Mouse (Mus musculus) thymus, postnatal 10 days (tissue): ENCODE measurements around the gene Tcf15.

Experiments
- DNase-seq, 2 experiments: peaks; one replicate each; pipeline ENCODE4 v3.0.0; 2021; ENCODE audit warnings: low spot score in 2 of 2

Gene Tcf15

DNA sequence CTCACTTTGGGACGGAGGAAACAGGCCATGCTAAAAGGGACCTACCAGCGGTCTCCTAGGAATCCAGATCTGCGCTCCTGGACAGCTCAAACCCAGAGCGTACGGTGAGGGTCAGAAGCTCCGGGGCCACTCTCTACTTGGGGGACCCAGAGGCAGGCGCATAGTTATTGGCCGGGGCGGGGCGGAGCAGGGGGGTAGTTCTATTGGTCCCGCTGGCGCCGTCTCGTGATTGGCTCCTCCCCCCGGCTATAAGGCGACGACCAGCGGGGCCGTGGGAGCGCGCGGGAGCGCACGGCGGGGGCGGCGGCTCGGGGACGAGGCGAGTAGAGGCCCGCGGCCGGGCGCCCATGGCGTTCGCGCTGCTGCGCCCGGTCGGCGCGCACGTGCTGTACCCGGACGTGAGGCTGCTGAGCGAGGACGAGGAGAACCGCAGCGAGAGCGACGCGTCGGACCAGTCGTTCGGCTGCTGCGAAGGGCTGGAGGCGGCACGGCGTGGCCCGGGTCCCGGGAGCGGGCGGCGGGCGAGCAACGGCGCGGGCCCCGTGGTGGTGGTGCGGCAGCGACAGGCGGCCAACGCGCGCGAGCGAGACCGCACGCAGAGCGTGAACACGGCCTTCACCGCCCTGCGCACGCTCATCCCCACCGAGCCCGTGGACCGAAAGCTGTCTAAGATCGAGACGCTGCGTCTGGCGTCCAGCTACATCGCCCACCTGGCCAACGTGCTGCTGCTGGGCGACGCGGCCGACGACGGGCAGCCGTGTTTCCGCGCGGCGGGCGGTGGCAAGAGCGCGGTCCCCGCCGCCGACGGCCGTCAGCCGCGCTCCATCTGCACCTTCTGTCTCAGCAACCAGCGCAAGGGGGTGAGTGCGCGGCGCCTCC is at the start of gene Tcf15:
Tcf15 (plus strand) TSS at position 283 of the 879 bp plus-strand sequence.
- DNase-seq, result no peak

DNA sequence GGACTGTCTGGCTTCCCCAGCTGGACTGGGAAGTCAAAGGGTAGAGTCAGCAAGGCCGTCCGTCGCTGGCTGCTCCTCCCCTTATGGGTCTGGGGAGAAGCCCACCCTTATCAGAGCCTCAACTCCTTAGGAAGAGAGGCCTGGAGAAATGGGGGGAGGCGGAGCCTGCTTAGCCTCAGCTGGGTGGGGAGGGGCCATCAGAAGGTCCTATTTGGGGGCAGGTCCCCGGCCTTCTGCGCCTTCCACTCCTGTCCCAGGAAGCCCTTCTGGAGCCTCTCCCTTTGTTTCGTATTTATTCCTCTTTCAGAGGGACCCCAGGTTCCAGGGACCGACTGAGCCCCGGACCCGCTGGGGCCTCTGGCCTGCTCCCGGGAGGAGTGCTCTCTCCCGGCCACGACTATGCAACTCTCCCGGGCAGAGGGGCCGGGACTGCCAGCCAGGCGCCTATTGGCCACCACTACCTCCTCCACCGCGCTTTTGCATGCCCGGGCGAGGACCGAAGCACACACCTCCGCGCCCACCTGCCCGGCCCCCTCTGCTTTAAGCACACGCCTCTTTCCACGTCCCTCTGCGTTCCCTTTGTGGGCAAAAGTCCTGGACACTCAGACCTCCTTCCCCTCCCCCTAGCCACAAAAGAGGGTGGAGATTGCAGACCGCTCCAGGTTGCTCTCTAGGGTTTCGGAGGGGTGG is 48.4 kb upstream of the Tcf15 start:
- no peak for DNase-seq

- DNase-seq, result no peak
These were observed 46.4 kb upstream of the Tcf15 start for GRCm38 (mm10) chr2:152096922-152097321.

GRCm38 (mm10) chr2:152097916-152098315 is 45.4 kb upstream of the Tcf15 start:
- no peak for DNase-seq

DNA sequence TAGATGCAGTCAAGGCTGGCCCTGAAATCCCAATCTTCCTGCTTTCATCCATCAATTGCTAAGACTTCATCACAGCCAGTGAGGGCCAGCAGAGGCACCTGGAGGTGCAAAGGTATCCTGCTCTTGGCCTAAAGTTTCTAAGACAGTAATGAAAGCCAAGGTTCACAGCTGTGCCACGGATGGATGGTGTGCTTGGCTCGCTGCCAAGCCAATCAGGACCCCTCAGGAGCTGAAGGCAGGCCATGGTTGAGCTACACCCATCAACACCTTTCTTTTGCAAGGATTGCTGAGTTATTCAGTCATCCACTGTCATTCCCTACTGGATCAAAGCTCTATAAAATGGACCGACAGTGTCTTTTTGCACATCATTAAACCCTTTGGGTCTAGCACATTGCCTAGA is 43.8 kb upstream of the Tcf15 start:
- no peak for DNase-seq

- no peak for DNase-seq
These were observed 41.6 kb upstream of the Tcf15 start for GRCm38 (mm10) chr2:152101761-152102160.

DNA sequence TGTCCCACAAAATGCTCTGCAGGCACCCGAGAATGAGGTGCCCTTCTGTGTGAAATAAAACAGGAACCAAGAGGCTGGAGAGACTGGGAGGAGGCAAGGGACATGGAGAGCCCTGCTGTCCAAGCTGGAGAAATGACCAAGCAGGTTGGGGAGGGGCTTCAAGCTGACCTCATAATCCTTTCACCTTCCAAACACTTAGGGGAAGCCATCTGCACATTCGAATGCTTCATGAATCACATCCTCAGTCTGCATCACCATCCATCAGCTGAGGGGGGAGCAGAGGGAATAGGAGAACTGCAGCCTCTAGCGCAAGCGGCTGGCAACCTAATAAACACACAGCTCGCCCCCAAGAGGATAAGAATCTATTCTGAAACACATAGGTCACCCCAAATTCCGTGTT is 41.0 kb upstream of the Tcf15 start:
- no peak for DNase-seq

GRCm38 (mm10) chr2:152104711-152105317 is 38.5 kb upstream of the Tcf15 start:
- DNase-seq, result no peak

DNA sequence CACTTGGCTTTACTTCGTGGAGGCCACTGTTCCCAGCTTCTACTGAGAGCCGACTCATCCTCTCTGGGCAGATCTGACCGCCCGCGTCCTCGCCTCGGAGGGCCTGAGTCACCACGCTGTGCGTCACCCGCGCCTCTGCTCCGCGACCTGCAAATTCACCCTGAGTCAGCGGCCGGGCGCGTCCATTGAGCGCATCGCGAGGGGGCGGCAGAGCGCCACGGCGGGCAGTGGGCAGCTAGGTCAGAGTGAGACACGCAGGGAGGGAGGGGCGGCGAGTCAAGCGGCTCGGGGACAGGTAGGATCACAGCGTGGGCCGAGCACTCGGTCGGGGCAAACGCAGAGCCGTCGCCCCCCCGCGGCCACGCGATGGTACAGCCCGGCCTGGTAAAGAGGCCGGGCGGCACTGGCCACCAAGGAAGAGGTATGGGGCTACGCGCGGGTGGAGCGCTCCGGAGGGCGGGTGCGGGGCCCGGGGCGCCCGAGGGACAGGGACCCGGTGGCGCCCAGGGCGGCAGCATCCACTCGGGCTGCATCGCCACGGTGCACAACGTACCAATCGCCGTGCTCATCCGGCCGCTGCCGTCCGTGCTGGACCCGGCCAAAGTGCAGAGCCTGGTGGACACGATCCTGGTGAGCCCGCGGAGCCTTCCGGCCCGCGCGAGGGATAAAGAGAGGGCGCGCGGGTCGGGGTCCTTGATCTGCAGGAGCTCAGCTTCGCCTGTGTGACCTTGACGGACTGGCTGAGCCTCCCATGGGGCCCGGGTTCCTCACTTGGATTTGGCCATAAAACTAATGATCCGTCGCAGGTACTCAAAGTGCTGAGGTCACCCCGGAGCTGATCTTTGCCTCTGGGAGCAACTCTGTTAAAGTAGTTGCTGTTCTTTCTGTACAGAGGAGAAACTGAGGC is 37.8 kb upstream of the Tcf15 start, which contains the start of gene Srxn1:
Srxn1 (plus strand) TSS at position 199 of the 907 bp plus-strand sequence.
- peak in 1 of 2 experiments; percentile 36 for DNase-seq

- no peak for DNase-seq
These were observed 37.2 kb upstream of the Tcf15 start for GRCm38 (mm10) chr2:152106225-152106595.

DNA sequence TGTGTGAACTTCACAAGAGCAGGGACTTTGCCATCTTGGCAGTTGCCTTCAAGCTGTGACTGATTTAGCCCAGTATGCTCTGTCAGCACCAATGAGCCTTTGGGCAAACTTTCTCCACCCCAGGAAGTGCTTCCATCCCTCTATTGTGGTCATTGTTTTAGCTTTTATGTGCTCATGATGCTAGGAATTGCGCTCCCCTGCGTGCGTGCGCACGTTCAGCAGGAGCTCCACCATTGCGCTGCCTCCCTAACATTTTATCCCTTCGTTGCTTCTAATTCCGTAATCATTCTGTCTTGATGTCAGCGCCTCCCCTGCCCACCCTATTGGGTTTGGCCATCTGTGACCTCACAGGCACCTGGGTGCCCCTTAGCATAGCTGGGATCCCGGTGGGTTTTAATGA is 36.8 kb upstream of the Tcf15 start:
- DNase-seq, result no peak

- no peak for DNase-seq
These were observed 34.7 kb upstream of the Tcf15 start for GRCm38 (mm10) chr2:152108702-152109101.

DNA sequence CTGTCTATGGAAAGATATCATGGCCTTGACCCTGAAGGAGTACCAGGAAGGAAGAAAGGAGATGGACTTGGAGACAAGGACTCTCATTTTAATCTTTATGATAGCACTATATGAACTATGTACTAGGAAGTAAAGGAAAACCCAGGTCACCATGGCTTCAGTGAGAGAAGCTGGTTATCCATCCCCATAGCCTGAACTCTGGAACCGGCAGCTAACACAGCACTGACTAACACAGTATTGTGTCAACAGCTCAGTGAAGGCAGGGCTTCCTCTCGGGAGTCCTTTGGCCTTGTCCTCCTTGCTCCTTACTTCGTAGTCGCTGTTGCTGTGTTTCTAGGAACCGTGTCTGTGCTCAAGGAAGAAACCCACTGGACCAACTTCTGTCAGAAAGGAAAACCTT is 34.0 kb upstream of the Tcf15 start:
- DNase-seq, result no peak

DNA sequence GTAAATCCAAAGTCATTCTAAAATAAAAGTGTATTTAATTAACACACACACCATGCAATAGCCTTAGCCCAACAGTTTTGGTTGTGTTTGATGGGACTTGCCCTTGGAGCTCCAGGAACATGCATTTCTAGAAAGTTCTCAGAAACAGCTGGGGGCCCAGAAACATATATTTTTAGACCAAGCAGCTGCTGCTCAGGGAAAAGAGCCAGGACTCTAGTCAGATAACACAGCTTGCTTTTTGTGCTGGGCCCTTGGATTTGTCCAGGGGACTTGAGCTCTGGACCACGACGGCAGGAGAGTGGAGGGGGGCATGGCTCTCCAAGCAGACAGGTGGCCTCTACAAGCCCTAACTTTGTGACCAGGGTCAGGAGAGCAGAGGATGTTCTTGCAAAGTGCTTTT is 32.0 kb upstream of the Tcf15 start:
- no peak for DNase-seq

- DNase-seq, result peak; percentile 71 to 86
These were observed 31.4 kb upstream of the Tcf15 start for GRCm38 (mm10) chr2:152111920-152112319.

DNA sequence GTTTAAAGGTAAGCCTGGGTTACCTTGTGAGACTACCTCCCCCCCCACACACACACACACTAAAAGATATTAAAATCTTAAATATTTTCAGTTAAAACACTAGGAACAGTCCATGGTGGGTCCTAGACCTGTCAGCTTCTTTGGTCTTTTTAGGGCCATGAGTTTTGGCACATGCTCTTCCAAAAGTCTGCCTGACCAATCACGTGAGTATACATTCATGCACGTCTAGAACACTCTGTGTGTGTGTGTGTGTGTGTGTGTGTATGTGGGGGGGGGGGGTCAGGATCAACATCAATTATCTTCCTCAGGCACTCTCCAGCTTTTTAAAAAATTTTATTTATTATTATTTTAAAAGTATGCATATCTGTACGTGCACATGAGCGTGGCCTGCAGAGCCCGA is 30.9 kb upstream of the Tcf15 start:
- no peak for DNase-seq

DNA sequence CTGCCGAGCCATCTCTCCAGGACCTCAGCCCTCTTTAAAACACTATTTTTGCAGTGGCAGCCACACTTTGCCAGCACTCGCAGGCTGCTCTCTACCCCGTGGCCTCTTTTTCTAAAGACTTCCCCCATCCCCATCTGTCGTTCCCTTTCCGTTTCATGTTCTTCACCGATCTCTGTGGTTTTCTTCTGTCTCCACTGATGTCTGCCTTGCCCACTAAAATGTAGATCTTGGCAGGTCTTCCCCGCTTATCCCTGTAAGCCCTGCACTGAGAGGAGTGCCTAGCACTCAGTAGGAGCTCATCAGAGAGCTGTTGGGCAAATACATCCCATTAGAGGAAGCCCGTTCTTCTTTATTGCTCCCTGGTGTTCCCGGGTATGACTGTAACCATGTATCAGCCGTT is 30.4 kb upstream of the Tcf15 start:
- no peak for DNase-seq

DNA sequence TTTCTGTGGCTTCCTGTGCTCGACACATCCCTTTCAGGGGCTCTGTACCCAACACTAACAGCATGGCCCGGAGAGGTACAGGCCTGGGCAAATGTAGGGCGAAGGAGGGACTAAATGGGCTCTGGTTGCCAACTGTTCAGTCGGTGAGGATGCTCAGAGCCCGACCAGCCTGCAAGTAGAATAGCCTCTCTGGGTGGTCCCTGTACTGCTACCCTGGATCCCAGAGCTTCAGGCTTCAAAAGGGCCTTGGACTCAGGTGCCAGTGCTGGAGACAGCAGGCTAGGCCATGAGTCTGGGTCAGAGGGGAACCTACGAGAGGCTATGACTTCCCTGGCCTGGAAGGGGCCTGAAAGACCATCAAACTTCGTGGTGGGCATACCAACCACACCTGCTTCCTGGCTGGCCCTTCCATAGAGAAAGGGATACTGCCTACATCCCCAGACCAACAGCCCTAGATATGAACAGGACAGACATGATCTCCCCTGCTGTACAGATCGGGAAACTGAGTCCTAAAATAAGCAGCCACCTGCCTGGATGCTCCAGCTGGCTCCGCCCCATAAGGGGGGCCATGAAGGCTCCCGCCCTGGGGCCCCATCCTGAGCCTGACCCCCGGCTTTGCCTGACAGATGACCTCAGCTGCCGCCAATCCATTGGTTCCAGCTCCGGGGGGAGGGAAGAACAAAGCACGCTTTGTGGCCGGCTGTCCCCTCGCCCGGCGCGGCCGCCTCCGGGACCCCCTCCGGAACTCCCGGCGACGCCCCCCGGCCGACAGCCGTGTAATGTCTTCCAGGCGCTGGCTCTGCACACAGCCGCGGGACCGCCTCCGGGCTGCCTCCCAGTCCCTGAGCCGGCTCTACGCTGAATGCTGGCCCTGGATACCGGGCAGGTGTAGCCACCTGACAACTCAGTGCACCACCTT is 29.0 kb upstream of the Tcf15 start:
- DNase-seq, result no peak

GRCm38 (mm10) chr2:152117694-152118093 is 25.7 kb upstream of the Tcf15 start:
- no peak for DNase-seq

GRCm38 (mm10) chr2:152119228-152119865 is 24.0 kb upstream of the Tcf15 start:
- no peak for DNase-seq
